Mouse (Mus musculus) midbrain, postnatal 0 days (tissue): ENCODE measurements around the gene Gm8094. TPM values are rescaled to one million over a fixed set of nuclear protein-coding genes. Genes with fewer than 3 reads are reported as not detected.

Experiments
- polyA plus RNA-seq: library from polyadenylated mRNA; unstranded; fragments of >200 nt; fragmentation: Nextera tagmentation; extraction: Ambion mirVana; gene quantifications from 2 replicates; pipeline ENCODE4 v1.2.1, GENCODE M21; 2015
- total RNA-seq: library from RNA; depleted of rRNA; stranded (reverse); fragments of >200 nt; gene quantifications from 2 replicates; pipeline ENCODE4 v1.2.3, GENCODE M21; 2014; rRNA removed

Gene Gm8094
- total and polyA plus RNA-seq, 2 experiments from 2014 or later = not detected

Other genes starting within 250 kb of the Gm8094 start
- gene Gm21977, start 223.2 kb downstream of the Gm8094 start, total RNA-seq = not detected in 2 replicates
- not detected in 2 replicates for gene Gm21977, start 223.2 kb downstream of the Gm8094 start, polyA plus RNA-seq
- gene Gm8082, start 83.0 kb downstream of the Gm8094 start, total RNA-seq = not detected in 2 replicates
- gene Gm8082, start 83.0 kb downstream of the Gm8094 start, polyA plus RNA-seq = not detected in 2 replicates
- gene Gm10376, start 61.0 kb downstream of the Gm8094 start, total RNA-seq = not detected in 2 replicates
- gene Gm10376, start 61.0 kb downstream of the Gm8094 start, polyA plus RNA-seq = not detected in 2 replicates
- 0.24 TPM in 1 of 2 replicates, not detected in the other for gene Gm8104, start 24.0 kb upstream of the Gm8094 start, total RNA-seq
- gene Gm8104, start 24.0 kb upstream of the Gm8094 start, polyA plus RNA-seq = 0.26 and 0.27 TPM in 2 replicates
- not detected in 2 replicates for gene Gm7233, start 103.2 kb upstream of the Gm8094 start, total RNA-seq
- gene Gm7233, start 103.2 kb upstream of the Gm8094 start, polyA plus RNA-seq = not detected in 2 replicates
- not detected in 2 replicates for gene Gm8122, start 158.7 kb upstream of the Gm8094 start, total RNA-seq
- gene Gm8122, start 158.7 kb upstream of the Gm8094 start, polyA plus RNA-seq = not detected in 2 replicates
- gene Gm8126, start 182.0 kb upstream of the Gm8094 start, total RNA-seq = not detected in 2 replicates
- not detected in 2 replicates for gene Gm8126, start 182.0 kb upstream of the Gm8094 start, polyA plus RNA-seq
- gene Gm9732, start 198.4 kb upstream of the Gm8094 start, total RNA-seq = 0.24 TPM in 1 of 2 replicates, not detected in the other
- gene Gm9732, start 198.4 kb upstream of the Gm8094 start, polyA plus RNA-seq = not detected in 2 replicates
- not detected in 2 replicates for gene Gm8127, start 217.2 kb upstream of the Gm8094 start, total RNA-seq
- not detected in 2 replicates for gene Gm8127, start 217.2 kb upstream of the Gm8094 start, polyA plus RNA-seq